Comparison of ENCODE assay signal across 9 mouse cellular contexts in genomic region chr1:61967124-61967523, GRCm38 (mm10).
DNase-seq lines count a peak whose midpoint lies in the region; ATAC-seq and TF ChIP-seq lines count a peak whose summit lies in the region.
"Had no signal": no experiment of that assay in that cellular context is flagged by ENCODE, and none has a peak within 500 bp of the region (broad histone marks: within the 10 kb centered on the region; RNA-seq: fewer than 3 reads in every experiment).

No protein-coding gene starts in this region.

- H3K9me3 ChIP-seq in hindbrain, embryonic 11.5 days (ENCODE audit: control insufficient read depth, low read length), result no peaks in the 10 kb centered on the region
- H3K9me3 ChIP-seq in hindbrain, embryonic 16.5 days (ENCODE audit: control insufficient read depth, low read length), result no peaks in the 10 kb centered on the region
- H3K9me3 ChIP-seq in stomach, postnatal 0 days (ENCODE audit: control insufficient read depth, low read length), result no peaks in the 10 kb centered on the region
- H3K9me3 ChIP-seq: embryonic facial prominence, embryonic 13.5 days had no signal

- no peak for TF ChIP-seq POLR2A in spleen, adult 2 months (IDR thresholded peaks at IDR 0.05; ENCODE audit: low read depth, low read length)

- 79% methylated on average over 3 of the region's 3 CpGs for whole genome bisulfite sequencing in hindbrain, embryonic 11.5 days
- 75% methylated on average over 3 of the region's 3 CpGs for WGBS in hindbrain, embryonic 16.5 days
- WGBS in spleen, adult 2 months, result 73% methylated on average over 3 of the region's 3 CpGs
- 74% methylated on average over 3 of the region's 3 CpGs for WGBS in stomach, postnatal 0 days

- H3K4me3 ChIP-seq in hindbrain, embryonic 11.5 days (ENCODE audit: low read depth, low read length), result no peak overlapping the region
- H3K4me3 ChIP-seq in hindbrain, embryonic 16.5 days (ENCODE audit: low read length), result no peak overlapping the region
- no peak overlapping the region for H3K4me3 ChIP-seq in spleen, adult 2 months (ENCODE audit: extremely low read depth, insufficient read depth, insufficient read length)
- H3K4me3 ChIP-seq in stomach, postnatal 0 days (ENCODE audit: low read depth, low read length), result no peak overlapping the region
- H3K4me3 ChIP-seq: embryonic facial prominence, embryonic 13.5 days had no signal

- no peaks in the 10 kb centered on the region for H3K36me3 ChIP-seq in hindbrain, embryonic 11.5 days (ENCODE audit: control insufficient read depth, insufficient read depth, low read length)
- H3K36me3 ChIP-seq in hindbrain, embryonic 16.5 days (ENCODE audit: control insufficient read depth, insufficient read depth, low read length), result no peaks in the 10 kb centered on the region
- no peaks in the 10 kb centered on the region for H3K36me3 ChIP-seq in spleen, adult 2 months (ENCODE audit: control insufficient read depth, insufficient read depth, low read length)
- H3K36me3 ChIP-seq in stomach, postnatal 0 days (ENCODE audit: control insufficient read depth, insufficient read depth, low read length), result no peaks in the 10 kb centered on the region
- H3K36me3 ChIP-seq: embryonic facial prominence, embryonic 13.5 days had no signal

- H3K9ac ChIP-seq in hindbrain, embryonic 11.5 days (ENCODE audit: low read depth, low read length), result no peak overlapping the region
- H3K9ac ChIP-seq in hindbrain, embryonic 16.5 days (ENCODE audit: low read depth, low read length), result no peak overlapping the region
- no peak overlapping the region for H3K9ac ChIP-seq in stomach, postnatal 0 days (ENCODE audit: low read length)
- H3K9ac ChIP-seq: embryonic facial prominence, embryonic 13.5 days had no signal

- H3K4me2 ChIP-seq in hindbrain, embryonic 11.5 days (replicated peaks; ENCODE audit: low read depth, low read length), result no peak overlapping the region
- H3K4me2 ChIP-seq in hindbrain, embryonic 16.5 days (ENCODE audit: low read length), result no peak overlapping the region
- H3K4me2 ChIP-seq in stomach, postnatal 0 days (replicated peaks; ENCODE audit: low read depth), result no peak overlapping the region
- H3K4me2 ChIP-seq: embryonic facial prominence, embryonic 13.5 days had no signal

- H3K27ac ChIP-seq in hindbrain, embryonic 11.5 days (ENCODE audit: low read depth, low read length), result no peak overlapping the region
- H3K27ac ChIP-seq in hindbrain, embryonic 16.5 days (ENCODE audit: low read depth, low read length), result no peak overlapping the region
- H3K27ac ChIP-seq in spleen, adult 2 months (ENCODE audit: insufficient read depth, low read length), result no peak overlapping the region
- no peak overlapping the region for H3K27ac ChIP-seq in stomach, postnatal 0 days (replicated peaks)
- H3K27ac ChIP-seq: embryonic facial prominence, embryonic 13.5 days had no signal

- no peak for ATAC-seq in hindbrain, embryonic 11.5 days (ENCODE audit: low FRiP score)
- ATAC-seq in hindbrain, embryonic 16.5 days, result no peak
- no peak for ATAC-seq in stomach, postnatal 0 days (ENCODE audit: low FRiP score, low TSS enrichment)

- TF ChIP-seq CTCF in spleen, adult 2 months (IDR thresholded peaks at IDR 0.05; ENCODE audit: extremely low read depth, insufficient read depth, insufficient read length, insufficient replicate concordance), result peak; percentile 36; the same call in 1 of the 2 replicates
- peak; percentile 54 for TF ChIP-seq CTCF in stomach, postnatal 0 days (IDR thresholded peaks at IDR 0.05; ENCODE audit: low read depth)

- no peaks in the 10 kb centered on the region for H3K27me3 ChIP-seq in hindbrain, embryonic 11.5 days (ENCODE audit: control insufficient read depth, insufficient read depth, low read length)
- no peaks in the 10 kb centered on the region for H3K27me3 ChIP-seq in hindbrain, embryonic 16.5 days (replicated peaks; ENCODE audit: control insufficient read depth, insufficient read depth, low read length)
- H3K27me3 ChIP-seq in spleen, adult 2 months (ENCODE audit: control insufficient read depth, insufficient read depth, low read length), result no peaks in the 10 kb centered on the region
- no peaks in the 10 kb centered on the region for H3K27me3 ChIP-seq in stomach, postnatal 0 days (ENCODE audit: control insufficient read depth, insufficient read depth, low read length)
- H3K27me3 ChIP-seq: embryonic facial prominence, embryonic 13.5 days had no signal

- DNase-seq in hindbrain, embryonic 11.5 days (ENCODE audit: low spot score), result peak; percentile 19
- DNase-seq in spleen, adult 2 months (ENCODE audit: low read depth in 1 of 2, low spot score in 2 of 2), result peak; percentile 5 to 29
- DNase-seq in spleen, postnatal 10 days (ENCODE audit: low spot score in 2 of 2), result no peak
- DNase-seq in embryo, embryonic 10.5 days (ENCODE audit: low spot score), result peak; percentile 39
- DNase-seq in stomach, postnatal 0 days (ENCODE audit: low spot score), result no peak
- no peak for DNase-seq in heart, adult 11 months
- DNase-seq in cerebellum, adult 8-10 months, result no peak

- no peak for TF ChIP-seq EP300 in stomach, postnatal 0 days (optimal IDR thresholded peaks at IDR 0.05)

- no peaks in the 10 kb centered on the region for H3K4me1 ChIP-seq in hindbrain, embryonic 11.5 days (replicated peaks; ENCODE audit: control insufficient read depth, insufficient read depth, low read length)
- H3K4me1 ChIP-seq in hindbrain, embryonic 16.5 days (ENCODE audit: control insufficient read depth, insufficient read depth, low read depth, low read length), result no peaks in the 10 kb centered on the region
- H3K4me1 ChIP-seq in spleen, adult 2 months (ENCODE audit: control insufficient read depth, insufficient read depth, insufficient read length), result no peaks in the 10 kb centered on the region
- H3K4me1 ChIP-seq in stomach, postnatal 0 days (replicated peaks; ENCODE audit: control insufficient read depth, insufficient read depth), result no peaks in the 10 kb centered on the region
- H3K4me1 ChIP-seq: embryonic facial prominence, embryonic 13.5 days had no signal

Comparison
In these comparisons a context has a peak if more than half of its experiments do, and no peak if none do; other contexts are left out.
1. DNase-seq: peak in hindbrain, embryonic 11.5 days (single experiment), spleen, adult 2 months (2 of 2) and embryo, embryonic 10.5 days (single experiment); none in spleen, postnatal 10 days (0 of 2), stomach, postnatal 0 days (single experiment), heart, adult 11 months (single experiment) and cerebellum, adult 8-10 months (single experiment).